Mouse (Mus musculus) embryonic fibroblast, embryonic 13.5 days (primary cell): ENCODE data around the gene Hyal3.

Experiments used
- CTCF ChIP-seq: IDR thresholded peaks from 2 replicates; pipeline ENCODE4 v1.5.1; 2011; ENCODE audit warnings: mild to moderate bottlenecking, control low read depth, low read length, moderate library complexity, borderline replicate concordance; ENCODE audit not compliant: insufficient read depth
- POLR2A ChIP-seq: IDR thresholded peaks from 2 replicates; pipeline ENCODE4 v1.6.1; 2011; ENCODE audit warnings: low read depth, mild to moderate bottlenecking, control low read depth, low read length, moderate library complexity

- TF ChIP-seq POLR2A (no peak), CTCF (no peak)
Observed at GRCm38 (mm10) chr9:107625351-107626128, 44.9 kb downstream of the Hyal3 start.
